Mouse (Mus musculus) adrenal gland, postnatal 14 days (tissue): Measurements from ENCODE around the gene 4933434E20Rik. TPM values are rescaled to one million over a fixed set of nuclear protein-coding genes. Genes with fewer than 3 reads are reported as not detected.

Experiments used
- microRNA-seq, 2 experiments: library from miRNA; unstranded; fragments of <30 nt; microRNA quantifications; one replicate each; pipeline ENCODE4 v1.2.0; 2021
- total RNA-seq: library from RNA; stranded (reverse); gene quantifications from 2 replicates; pipeline ENCODE4 v1.2.3, GENCODE M21; 2021

The 4933434E20Rik gene
- total RNA-seq, 1 experiment from 2014 or later, result 76.3 TPM

Small RNA genes lying within 50 kb of the gene (microRNA-seq; reads per million reads assigned to microRNA genes)
- gene Mir190b (13.2 to 14.1 reads per million in 2 experiments), gene Mir7669 (0.43 to 0.76 reads per million in 2 experiments)

Other genes starting within 250 kb of the 4933434E20Rik start
- 11.7 and 14.1 TPM in 2 replicates for gene She, start 220.3 kb upstream of the 4933434E20Rik start, total RNA-seq
- gene Il6ra, start 138.4 kb upstream of the 4933434E20Rik start, total RNA-seq, result 11.3 and 11.5 TPM in 2 replicates
- 33.7 and 46.4 TPM in 2 replicates for gene Atp8b2, start 88.1 kb upstream of the 4933434E20Rik start, total RNA-seq
- gene Hax1, start 52.9 kb upstream of the 4933434E20Rik start, total RNA-seq, result 100 and 124 TPM in 2 replicates
- gene Ubap2l, start 992 bp downstream of the 4933434E20Rik start, total RNA-seq, result 164 and 177 TPM in 2 replicates
- gene Tpm3, start 21.0 kb downstream of the 4933434E20Rik start, total RNA-seq, result 170 and 208 TPM in 2 replicates
- 0.37 and 0.45 TPM in 2 replicates for gene Nup210l, start 52.5 kb downstream of the 4933434E20Rik start, total RNA-seq
- gene Rps27, start 162.0 kb downstream of the 4933434E20Rik start, total RNA-seq, result 1,702 and 2,060 TPM in 2 replicates
- 33.7 and 34.3 TPM in 2 replicates for gene Rab13, start 162.1 kb downstream of the 4933434E20Rik start, total RNA-seq
- gene Jtb, start 180.0 kb downstream of the 4933434E20Rik start, total RNA-seq, result 58.8 and 58.9 TPM in 2 replicates
- gene Creb3l4, start 191.9 kb downstream of the 4933434E20Rik start, total RNA-seq, result 0.33 and 0.38 TPM in 2 replicates
- 106 and 108 TPM in 2 replicates for gene Slc39a1, start 196.5 kb downstream of the 4933434E20Rik start, total RNA-seq
- 37.5 and 51.7 TPM in 2 replicates for gene Crtc2, start 202.5 kb downstream of the 4933434E20Rik start, total RNA-seq
- 6.9 and 12.3 TPM in 2 replicates for gene Dennd4b, start 213.5 kb downstream of the 4933434E20Rik start, total RNA-seq
- 66.4 and 76.6 TPM in 2 replicates for gene Gatad2b, start 241.5 kb downstream of the 4933434E20Rik start, total RNA-seq